Mouse (Mus musculus): ENCODE data around the gene Olfr789. TPM values are rescaled to one million over a fixed set of nuclear protein-coding genes. Genes with fewer than 3 reads are reported as not detected.

Gene Olfr789
- total and polyA plus RNA-seq, 3 experiments: not detected

DNA sequence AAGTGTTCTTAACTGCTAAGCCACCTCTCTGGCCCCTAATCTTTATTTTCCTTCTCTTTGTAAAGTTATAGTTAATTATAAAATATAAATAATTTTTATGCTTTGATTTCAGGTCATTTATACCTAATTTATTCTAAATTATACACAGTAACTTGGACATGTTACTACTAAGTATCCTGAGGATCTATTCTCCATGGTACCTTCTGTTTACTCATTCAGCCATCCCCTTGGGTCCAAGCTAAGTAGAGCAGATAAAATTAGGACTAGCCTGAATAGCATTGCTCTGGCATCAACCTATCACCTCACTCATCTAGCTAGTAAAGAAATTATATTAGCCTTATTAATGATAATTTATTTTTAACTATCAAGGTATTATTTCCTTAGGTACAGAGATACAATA is 13.6 kb downstream of the Olfr789 start, which contains the start of gene Olfr790:
TSS of gene Olfr790 (plus strand) at position 301 of the 400 bp plus-strand sequence.
- no peak for TF ChIP-seq EP300 (IDR thresholded peaks at IDR 0.05; ENCODE audit: insufficient read depth, low read depth, low read length)
- TF ChIP-seq POLR2A (IDR thresholded peaks at IDR 0.05; ENCODE audit: insufficient read depth, low read depth, low read length): no peak
- no peak for TF ChIP-seq CTCF (IDR thresholded peaks at IDR 0.05)
- intact Hi-C loops (cut with DNase I): no loop called here
- no peak for DNase-seq

DNA sequence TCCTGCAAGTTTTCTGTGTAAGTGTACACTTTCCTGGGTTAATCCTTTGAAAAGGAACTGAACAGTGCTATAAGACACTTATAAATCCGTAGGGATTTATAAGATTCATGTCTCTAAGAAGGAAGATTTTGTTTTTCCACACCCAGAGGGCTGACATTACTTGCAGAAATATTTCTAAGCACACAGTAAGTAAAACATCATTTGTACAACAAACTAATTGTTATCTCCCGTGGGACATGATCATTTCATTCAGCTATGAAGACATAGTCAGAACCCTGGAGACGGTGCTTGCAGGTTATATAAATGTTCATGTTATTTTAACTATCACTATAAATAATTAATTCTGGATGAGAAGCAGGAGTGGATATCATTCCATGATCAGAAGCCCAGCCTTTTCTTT is 36.9 kb downstream of the Olfr789 start, which contains the start of gene Olfr791:
TSS of gene Olfr791 (plus strand) at position 301 of the 400 bp plus-strand sequence.
- TF ChIP-seq POLR2A (IDR thresholded peaks at IDR 0.05; ENCODE audit: insufficient read depth, low read depth, low read length) (no peak), CTCF (IDR thresholded peaks at IDR 0.05) (no peak)
- no peak for DNase-seq
- Histone ChIP-seq H3K27me3 (ENCODE audit: control insufficient read depth, insufficient read depth, low read length) (no peaks in the 10 kb centered on the region), H3K4me1 (ENCODE audit: control insufficient read depth, insufficient read depth, low read length) (no peaks in the 10 kb centered on the region), H3K79me2 (replicated peaks; ENCODE audit: control insufficient read depth, insufficient read depth, low read length) (no peaks in the 10 kb centered on the region), H3K9ac (ENCODE audit: low read depth, low read length) (no peak within 1 kb of the TSS), H3K27ac (no peak within 1 kb of the TSS), H3K4me3 (no peak within 1 kb of the TSS), H3K36me3 (ENCODE audit: control insufficient read depth, insufficient read depth, low read length) (no peaks in the 10 kb centered on the region)
- intact Hi-C loops (cut with DNase I): no loop called here
- WGBS: 58% methylated on average over 3 of the region's 3 CpGs

More for the DNA sequence above, 13.6 kb downstream of the Olfr789 start, which contains the start of gene Olfr790:
- Histone ChIP-seq H3K9ac (ENCODE audit: low read depth, low read length) (no peak within 1 kb of the TSS), H3K36me3 (ENCODE audit: control insufficient read depth, insufficient read depth, low read length) (no peaks in the 10 kb centered on the region), H3K4me1 (ENCODE audit: control insufficient read depth, insufficient read depth, low read length) (no peaks in the 10 kb centered on the region), H3K27me3 (ENCODE audit: control insufficient read depth, insufficient read depth, low read length) (no peaks in the 10 kb centered on the region), H3K79me2 (replicated peaks; ENCODE audit: control insufficient read depth, insufficient read depth, low read length) (no peaks in the 10 kb centered on the region), H3K27ac (no peak within 1 kb of the TSS), H3K4me3 (no peak within 1 kb of the TSS)

DNA sequence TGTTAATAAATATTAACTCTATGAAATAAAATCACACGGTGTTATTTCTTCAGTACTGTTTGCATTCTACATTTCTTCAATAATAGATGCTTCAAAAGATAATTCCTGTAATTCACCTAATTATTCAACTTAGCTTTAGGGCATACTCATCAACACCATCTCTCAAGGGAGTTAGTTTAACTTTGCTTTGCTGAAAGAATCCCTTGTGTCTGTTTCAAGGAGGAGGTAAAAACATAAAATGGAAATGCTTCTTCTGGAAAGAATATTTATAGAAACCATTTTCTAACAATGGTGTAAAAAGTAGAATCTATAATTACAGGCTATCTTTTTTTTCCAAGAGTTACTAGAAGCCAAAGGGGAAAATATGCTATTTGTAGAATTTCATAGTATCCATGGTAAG is 54.3 kb downstream of the Olfr789 start, which contains the start of gene Olfr792:
TSS of gene Olfr792 (plus strand) at position 301 of the 400 bp plus-strand sequence.
- Histone ChIP-seq H3K9ac (ENCODE audit: low read depth, low read length) (no peak within 1 kb of the TSS), H3K36me3 (ENCODE audit: control insufficient read depth, insufficient read depth, low read length) (no peaks in the 10 kb centered on the region), H3K27me3 (ENCODE audit: control insufficient read depth, insufficient read depth, low read length) (no peaks in the 10 kb centered on the region), H3K4me1 (ENCODE audit: control insufficient read depth, insufficient read depth, low read length) (no peaks in the 10 kb centered on the region), H3K4me3 (no peak within 1 kb of the TSS), H3K27ac (no peak within 1 kb of the TSS), H3K79me2 (replicated peaks; ENCODE audit: control insufficient read depth, insufficient read depth, low read length) (no peaks in the 10 kb centered on the region)
- DNase-seq: no peak
- intact Hi-C loops (cut with DNase I): no loop called here
- TF ChIP-seq POLR2A (IDR thresholded peaks at IDR 0.05; ENCODE audit: insufficient read depth, low read depth, low read length) (no peak), EP300 (IDR thresholded peaks at IDR 0.05; ENCODE audit: insufficient read depth, low read depth, low read length) (no peak), CTCF (IDR thresholded peaks at IDR 0.05) (no peak)
- WGBS: 71% methylated on average over 1 of the region's 1 CpGs

Other genes with a start within 250 kb of the Olfr789 start
- not detected for gene Olfr774, start 248.5 kb upstream of the Olfr789 start, total RNA-seq (2021)
- gene Olfr774, start 248.5 kb upstream of the Olfr789 start, polyA plus RNA-seq (2012; rRNA removed): not detected in 2 replicates
- gene Olfr775, start 236.3 kb upstream of the Olfr789 start, total RNA-seq (2021): not detected
- not detected in 2 replicates for gene Olfr775, start 236.3 kb upstream of the Olfr789 start, polyA plus RNA-seq (2012; rRNA removed)
- gene Olfr776, start 225.6 kb upstream of the Olfr789 start, total RNA-seq (2021): not detected
- gene Olfr776, start 225.6 kb upstream of the Olfr789 start, polyA plus RNA-seq (2012; rRNA removed): not detected in 2 replicates
- not detected for gene Olfr777, start 213.3 kb upstream of the Olfr789 start, total RNA-seq (2021)
- gene Olfr777, start 213.3 kb upstream of the Olfr789 start, polyA plus RNA-seq (2012; rRNA removed): not detected in 2 replicates
- gene Olfr780, start 166.6 kb upstream of the Olfr789 start, total RNA-seq (2021): not detected
- not detected in 2 replicates for gene Olfr780, start 166.6 kb upstream of the Olfr789 start, polyA plus RNA-seq (2012; rRNA removed)
- gene Olfr781, start 155.9 kb upstream of the Olfr789 start, total RNA-seq (2021): not detected
- gene Olfr781, start 155.9 kb upstream of the Olfr789 start, polyA plus RNA-seq (2012; rRNA removed): not detected in 2 replicates
- not detected for gene Olfr782, start 135.9 kb upstream of the Olfr789 start, total RNA-seq (2021)
- gene Olfr782, start 135.9 kb upstream of the Olfr789 start, polyA plus RNA-seq (2012; rRNA removed): not detected in 2 replicates
- gene Olfr784, start 100.7 kb upstream of the Olfr789 start, total RNA-seq (2021): under 1 TPM; 0.07 to 0.10 TPM
- 0.06 TPM in 1 of 2 replicates, not detected in the other for gene Olfr784, start 100.7 kb upstream of the Olfr789 start, polyA plus RNA-seq (2012; rRNA removed)
- gene Olfr785, start 79.3 kb upstream of the Olfr789 start, total RNA-seq (2021): not detected
- gene Olfr785, start 79.3 kb upstream of the Olfr789 start, polyA plus RNA-seq (2012; rRNA removed): not detected in 2 replicates
- gene Olfr786, start 57.4 kb upstream of the Olfr789 start, total RNA-seq (2021): not detected
- gene Olfr786, start 57.4 kb upstream of the Olfr789 start, polyA plus RNA-seq (2012; rRNA removed): not detected in 2 replicates
- gene Olfr787, start 22.9 kb upstream of the Olfr789 start, total RNA-seq (2021): not detected
- gene Olfr787, start 22.9 kb upstream of the Olfr789 start, polyA plus RNA-seq (2012; rRNA removed): not detected in 2 replicates
- gene Olfr788, start 13.8 kb upstream of the Olfr789 start, total RNA-seq (2021): not detected
- not detected in 2 replicates for gene Olfr788, start 13.8 kb upstream of the Olfr789 start, polyA plus RNA-seq (2012; rRNA removed)
- gene Olfr790, start 13.7 kb downstream of the Olfr789 start, total RNA-seq (2021): not detected
- not detected in 2 replicates for gene Olfr790, start 13.7 kb downstream of the Olfr789 start, polyA plus RNA-seq (2012; rRNA removed)
- not detected for gene Olfr791, start 37.0 kb downstream of the Olfr789 start, total RNA-seq (2021)
- gene Olfr791, start 37.0 kb downstream of the Olfr789 start, polyA plus RNA-seq (2012; rRNA removed): not detected in 2 replicates
- not detected for gene Olfr792, start 54.4 kb downstream of the Olfr789 start, total RNA-seq (2021)
- gene Olfr792, start 54.4 kb downstream of the Olfr789 start, polyA plus RNA-seq (2012; rRNA removed): not detected in 2 replicates
- gene Olfr794, start 82.9 kb downstream of the Olfr789 start, total RNA-seq (2021): not detected
- gene Olfr794, start 82.9 kb downstream of the Olfr789 start, polyA plus RNA-seq (2012; rRNA removed): not detected in 2 replicates
- not detected for gene Olfr796, start 127.8 kb downstream of the Olfr789 start, total RNA-seq (2021)
- gene Olfr796, start 127.8 kb downstream of the Olfr789 start, polyA plus RNA-seq (2012; rRNA removed): not detected in 2 replicates
- gene Olfr798, start 143.2 kb downstream of the Olfr789 start, total RNA-seq (2021): not detected
- not detected in 2 replicates for gene Olfr798, start 143.2 kb downstream of the Olfr789 start, polyA plus RNA-seq (2012; rRNA removed)
- not detected for gene Olfr799, start 152.7 kb downstream of the Olfr789 start, total RNA-seq (2021)
- gene Olfr799, start 152.7 kb downstream of the Olfr789 start, polyA plus RNA-seq (2012; rRNA removed): not detected in 2 replicates
- not detected for gene Olfr800, start 172.9 kb downstream of the Olfr789 start, total RNA-seq (2021)
- gene Olfr800, start 172.9 kb downstream of the Olfr789 start, polyA plus RNA-seq (2012; rRNA removed): not detected in 2 replicates
- gene Olfr801, start 189.1 kb downstream of the Olfr789 start, total RNA-seq (2021): not detected
- gene Olfr801, start 189.1 kb downstream of the Olfr789 start, polyA plus RNA-seq (2012; rRNA removed): not detected in 2 replicates
- gene Olfr802, start 203.4 kb downstream of the Olfr789 start, total RNA-seq (2021): not detected
- not detected in 2 replicates for gene Olfr802, start 203.4 kb downstream of the Olfr789 start, polyA plus RNA-seq (2012; rRNA removed)
- not detected for gene Olfr803, start 209.5 kb downstream of the Olfr789 start, total RNA-seq (2021)
- gene Olfr803, start 209.5 kb downstream of the Olfr789 start, polyA plus RNA-seq (2012; rRNA removed): not detected in 2 replicates
- not detected for gene Olfr804, start 218.5 kb downstream of the Olfr789 start, total RNA-seq (2021)
- gene Olfr804, start 218.5 kb downstream of the Olfr789 start, polyA plus RNA-seq (2012; rRNA removed): not detected in 2 replicates
- not detected for gene Olfr805, start 244.6 kb downstream of the Olfr789 start, total RNA-seq (2021)
- not detected in 2 replicates for gene Olfr805, start 244.6 kb downstream of the Olfr789 start, polyA plus RNA-seq (2012; rRNA removed)